ENCODE assay signal across 8 mouse cellular contexts in genomic region chr2:157463887-157464745, GRCm38 (mm10). TPM values are rescaled to one million over a fixed set of nuclear protein-coding genes. Genes with fewer than 3 reads are reported as not detected.
DNase-seq lines count a peak whose midpoint lies in the region; ATAC-seq and TF ChIP-seq lines count a peak whose summit lies in the region.

No protein-coding gene starts in this region.

- peaks cover 50% of the 10 kb centered on the region for H3K36me3 ChIP-seq in forebrain, embryonic 12.5 days (replicated peaks)
- H3K36me3 ChIP-seq in limb, embryonic 12.5 days, result peaks cover 80% of the 10 kb centered on the region

- no peaks in the 10 kb centered on the region for H3K9me3 ChIP-seq in forebrain, embryonic 12.5 days
- H3K9me3 ChIP-seq in limb, embryonic 12.5 days, result no peaks in the 10 kb centered on the region

- H3K27ac ChIP-seq in layer of hippocampus, adult 2 months, result peak overlapping the region; percentile 78
- H3K27ac ChIP-seq in forebrain, embryonic 12.5 days, result peak overlapping the region; percentile 99
- peak overlapping the region; percentile 96 for H3K27ac ChIP-seq in limb, embryonic 12.5 days
- peak overlapping the region; percentile 57; the same call in 1 of the 2 replicates for H3K27ac ChIP-seq in olfactory bulb, adult 2 months (ENCODE audit: insufficient read depth, low read depth, low read length)

- peaks cover 81% of the 10 kb centered on the region for H3K4me1 ChIP-seq in forebrain, embryonic 12.5 days
- H3K4me1 ChIP-seq in limb, embryonic 12.5 days (replicated peaks), result peaks cover 68% of the 10 kb centered on the region
- peaks cover 50% of the 10 kb centered on the region for H3K4me1 ChIP-seq in olfactory bulb, adult 2 months (ENCODE audit: control insufficient read depth, insufficient read depth, low read length)

- 0 out of 2 replicates have a peak, but pooled peaks have one; percentile 14 for TF ChIP-seq CTCF in layer of hippocampus, adult 2 months (conservative IDR thresholded peaks at IDR 0.05)
- no peak for TF ChIP-seq CTCF in olfactory bulb, adult 2 months (IDR thresholded peaks at IDR 0.05; ENCODE audit: insufficient read depth, low read depth, low read length)

- TF ChIP-seq POLR2A in olfactory bulb, adult 2 months (IDR thresholded peaks at IDR 0.05; ENCODE audit: insufficient read depth, low read depth, low read length), result no peak

- H3K9ac ChIP-seq in forebrain, embryonic 12.5 days, result peak overlapping the region; percentile 63
- H3K9ac ChIP-seq in limb, embryonic 12.5 days (replicated peaks), result peak overlapping the region; percentile 48

- H3K4me2 ChIP-seq in forebrain, embryonic 12.5 days, result peak overlapping the region; percentile 46
- H3K4me2 ChIP-seq in limb, embryonic 12.5 days, result peak overlapping the region; percentile 37

- 6% methylated on average over 16 of the region's 16 CpGs for WGBS in forebrain, embryonic 12.5 days
- WGBS in limb, embryonic 12.5 days, result 11% methylated on average over 16 of the region's 16 CpGs
- WGBS in olfactory bulb, adult 2 months, result 40% methylated on average over 16 of the region's 16 CpGs

- H3K4me3 ChIP-seq in layer of hippocampus, adult 2 months, result no peak overlapping the region
- H3K4me3 ChIP-seq in forebrain, embryonic 12.5 days (replicated peaks), result peak overlapping the region; percentile 13
- peak overlapping the region; percentile 8; the same call in 1 of the 2 replicates for H3K4me3 ChIP-seq in limb, embryonic 12.5 days (replicated peaks)
- no peak overlapping the region for H3K4me3 ChIP-seq in olfactory bulb, adult 2 months (ENCODE audit: insufficient read depth, low read depth, low read length)

- DNase-seq in layer of hippocampus, adult 2 months (ENCODE audit: low spot score in 2 of 2), result no peak
- no peak for DNase-seq in layer of hippocampus, adult 18-20 months (ENCODE audit: low spot score in 2 of 2)
- DNase-seq in right cerebral cortex, postnatal 36 days (ENCODE audit: low spot score in 2 of 2), result no peak
- DNase-seq in layer of hippocampus, adult 9-10 months (ENCODE audit: low spot score), result no peak
- DNase-seq in adrenal gland, adult 8-10 months, result no peak

- ATAC-seq in forebrain, embryonic 12.5 days (ENCODE audit: low FRiP score), result peak; percentile 9
- ATAC-seq in limb, embryonic 12.5 days (ENCODE audit: insufficient number of reproducible peaks, insufficient read depth, low FRiP score, low TSS enrichment, low read depth), result 0 out of 2 replicates have a peak, but pooled peaks have one; percentile 10

- no peaks in the 10 kb centered on the region for H3K27me3 ChIP-seq in forebrain, embryonic 12.5 days
- no peaks in the 10 kb centered on the region for H3K27me3 ChIP-seq in limb, embryonic 12.5 days

RNA-seq across cellular contexts. Expression of gene Src, which starts 45.9 kb away (rescaled TPM):
- 100 to 1,000 TPM; 150 to 156 TPM for total RNA-seq in layer of hippocampus, adult 2 months (2021)
- 100 to 1,000 TPM; 156 to 157 TPM for total RNA-seq in layer of hippocampus, adult 18-20 months (2021)
- 35.1 and 38.0 TPM in 2 replicates for polyA plus RNA-seq in forebrain, embryonic 12.5 days (2016; fragmentation: Nextera tagmentation; extraction: Ambion mirVana)
- 30.3 and 35.3 TPM in 2 replicates for polyA plus RNA-seq in limb, embryonic 12.5 days (2016; fragmentation: Nextera tagmentation; extraction: Ambion mirVana)
- not detected in 2 replicates for polyA plus RNA-seq in olfactory bulb, adult 2 months (2012; ENCODE audit: insufficient read depth, insufficient read length, low replicate concordance, missing spikeins)
- total RNA-seq in adrenal gland, adult 8-10 months (2022), result 10 to 100 TPM; 18.3 to 32.9 (median 24.8) TPM

Comparison
In these comparisons a context has a peak if more than half of its experiments do, and no peak if none do; other contexts are left out.
1. H3K4me3 ChIP-seq: peak in forebrain, embryonic 12.5 days (single experiment) and limb, embryonic 12.5 days (single experiment); none in layer of hippocampus, adult 2 months (single experiment) and olfactory bulb, adult 2 months (single experiment).
2. RNA of gene Src, which starts 45.9 kb away (total RNA-seq): 156 to 157 TPM in layer of hippocampus, adult 18-20 months and 150 to 156 TPM in layer of hippocampus, adult 2 months; 18.3 to 32.9 TPM in adrenal gland, adult 8-10 months; every median in the first group is over 4 times any median in the second.
3. Peak in every context shown above with its lines, with median percentiles within 50 percentile points of each other: H3K27ac ChIP-seq.